Mouse (Mus musculus): ENCODE measurements around the gene Speg. TPM values are rescaled to one million over a fixed set of nuclear protein-coding genes. Genes with fewer than 3 reads are reported as not detected.
A peak's percentile ranks its signal among the peaks of the same experiment; 100 is the strongest.

Gene Speg
- polyA plus RNA-seq, 1 experiment from 2014 or later, result 15.9 TPM

GRCm38 (mm10) chr1:75347279-75347678 is 27.8 kb upstream of the Speg start:
- Histone ChIP-seq H3K36me3 (no peaks in the 10 kb centered on the region), H3K4me1 (replicated peaks) (peaks cover 17% of the 10 kb centered on the region), H3K4me3 (no peak overlapping the region), H3K9ac (no peak overlapping the region), H3K9me3 (no peaks in the 10 kb centered on the region), H3K4me2 (no peak overlapping the region), H3K27ac (no peak overlapping the region), H3K27me3 (peaks cover 15% of the 10 kb centered on the region; the same call in 1 of the 2 replicates)
- WGBS, result 82% methylated on average over 5 of the region's 5 CpGs
- no peak for ATAC-seq (ENCODE audit: low FRiP score)

DNA sequence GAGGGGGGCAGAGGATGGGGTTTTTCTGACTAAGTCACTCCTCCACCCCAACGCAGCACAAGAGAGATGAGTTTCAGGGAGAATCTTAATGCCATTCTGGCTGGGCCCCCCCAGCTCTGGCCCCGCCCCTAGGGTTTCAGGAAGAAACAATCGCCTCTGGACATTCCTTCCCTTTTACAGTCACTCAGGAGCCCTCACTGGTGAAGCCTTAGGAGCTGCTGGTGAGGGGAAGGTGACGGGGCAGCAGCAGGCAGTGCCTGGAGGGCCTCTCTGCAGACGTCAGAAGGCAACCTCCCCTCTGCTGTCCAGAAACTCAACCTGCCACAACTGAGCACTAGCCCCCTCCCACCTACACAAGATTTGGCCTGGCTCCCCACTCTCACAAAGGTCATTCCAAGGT is 25.8 kb upstream of the Speg start:
- no peak overlapping the region for H3K4me3 ChIP-seq
- no peak overlapping the region for H3K9ac ChIP-seq
- no peaks in the 10 kb centered on the region for H3K36me3 ChIP-seq
- peaks cover 15% of the 10 kb centered on the region for H3K4me1 ChIP-seq (replicated peaks)
- H3K27ac ChIP-seq, result no peak overlapping the region
- peaks cover 15% of the 10 kb centered on the region; the same call in 1 of the 2 replicates for H3K27me3 ChIP-seq
- WGBS, result 50% methylated on average over 5 of the region's 5 CpGs
- no peak overlapping the region for H3K4me2 ChIP-seq
- no peak for ATAC-seq (ENCODE audit: low FRiP score)
- no peaks in the 10 kb centered on the region for H3K9me3 ChIP-seq

- H3K27me3 ChIP-seq, result peaks cover 51% of the 10 kb centered on the region
- H3K27ac ChIP-seq, result no peak overlapping the region
- H3K9me3 ChIP-seq, result no peaks in the 10 kb centered on the region
- no peak overlapping the region for H3K4me3 ChIP-seq
- no peaks in the 10 kb centered on the region for H3K36me3 ChIP-seq
- ATAC-seq (ENCODE audit: low FRiP score), result no peak
- WGBS, result 77% methylated on average over 7 of the region's 7 CpGs
- peaks cover 12% of the 10 kb centered on the region for H3K4me1 ChIP-seq (replicated peaks)
- no peak overlapping the region for H3K4me2 ChIP-seq
- no peak overlapping the region for H3K9ac ChIP-seq
Measured at GRCm38 (mm10) chr1:75357261-75357660, 17.8 kb upstream of the Speg start.

- WGBS, result 90% methylated on average over 4 of the region's 4 CpGs
- Histone ChIP-seq H3K27me3 (peaks cover 58% of the 10 kb centered on the region), H3K27ac (no peak overlapping the region), H3K4me3 (no peak overlapping the region), H3K36me3 (no peaks in the 10 kb centered on the region), H3K4me1 (replicated peaks) (peaks cover 12% of the 10 kb centered on the region), H3K9ac (no peak overlapping the region), H3K4me2 (no peak overlapping the region), H3K9me3 (no peaks in the 10 kb centered on the region)
- no peak for ATAC-seq (ENCODE audit: low FRiP score)
Measured at GRCm38 (mm10) chr1:75358009-75358408, 17.1 kb upstream of the Speg start.

- peaks cover 65% of the 10 kb centered on the region for H3K27me3 ChIP-seq
- H3K27ac ChIP-seq, result no peak overlapping the region
- WGBS, result 74% methylated on average over 13 of the region's 13 CpGs
- no peak for ATAC-seq (ENCODE audit: low FRiP score)
- no peak overlapping the region for H3K4me3 ChIP-seq
- no peaks in the 10 kb centered on the region for H3K9me3 ChIP-seq
- H3K36me3 ChIP-seq, result no peaks in the 10 kb centered on the region
- peaks cover 12% of the 10 kb centered on the region for H3K4me1 ChIP-seq (replicated peaks)
- no peak overlapping the region for H3K4me2 ChIP-seq
- no peak overlapping the region for H3K9ac ChIP-seq
Measured at GRCm38 (mm10) chr1:75359346-75359745, 15.8 kb upstream of the Speg start.

GRCm38 (mm10) chr1:75360112-75361031 is 14.7 kb upstream of the Speg start, which contains the start of gene Des:
Des (plus strand) TSS chr1:75360329.
- peaks cover 12% of the 10 kb centered on the region for H3K4me1 ChIP-seq (replicated peaks)
- peak; percentile 50; the same call in 1 of the 2 replicates for ATAC-seq (ENCODE audit: low FRiP score)
- no peaks in the 10 kb centered on the region for H3K36me3 ChIP-seq
- peak within 1 kb of the TSS; percentile 32 for H3K4me3 ChIP-seq
- peaks cover 65% of the 10 kb centered on the region for H3K27me3 ChIP-seq
- H3K4me2 ChIP-seq, result peak within 1 kb of the TSS; percentile 52
- no peak within 1 kb of the TSS for H3K27ac ChIP-seq
- peak within 1 kb of the TSS; percentile 49 for H3K9ac ChIP-seq
- 1% methylated on average over 78 of the region's 80 CpGs for WGBS
- no peaks in the 10 kb centered on the region for H3K9me3 ChIP-seq

- Histone ChIP-seq H3K4me2 (peak overlapping the region; percentile 52; the same call in 1 of the 2 replicates), H3K4me3 (no peak overlapping the region), H3K27me3 (peaks cover 62% of the 10 kb centered on the region), H3K9me3 (no peaks in the 10 kb centered on the region), H3K9ac (no peak overlapping the region), H3K27ac (no peak overlapping the region), H3K36me3 (no peaks in the 10 kb centered on the region), H3K4me1 (replicated peaks) (peaks cover 12% of the 10 kb centered on the region)
- WGBS, result 58% methylated on average over 4 of the region's 4 CpGs
- no peak for ATAC-seq (ENCODE audit: low FRiP score)
Measured at GRCm38 (mm10) chr1:75361123-75361522, 14.0 kb upstream of the Speg start.

DNA sequence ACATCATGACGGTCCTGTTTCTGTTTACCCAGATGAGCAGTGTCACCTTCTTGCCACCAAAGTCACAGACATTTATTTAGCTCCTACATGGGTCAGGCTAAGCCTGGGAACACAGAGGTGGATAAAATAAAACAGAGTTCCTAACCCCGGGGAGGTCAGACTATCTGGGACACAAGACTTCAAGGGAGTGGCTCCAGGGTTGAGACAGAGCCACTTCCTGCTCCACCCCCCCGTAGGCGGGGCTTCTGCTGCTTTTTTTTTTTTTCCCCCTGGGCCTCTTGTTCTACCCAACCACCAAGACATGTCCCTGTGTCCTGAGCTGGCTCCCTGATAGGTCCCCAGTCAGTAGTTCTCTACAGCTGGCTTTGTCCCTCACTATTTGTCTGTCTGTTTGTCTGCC is 13.3 kb upstream of the Speg start:
- no peak overlapping the region for H3K4me2 ChIP-seq
- H3K9ac ChIP-seq, result no peak overlapping the region
- WGBS, result 38% methylated on average over 4 of the region's 4 CpGs
- H3K27me3 ChIP-seq, result peaks cover 67% of the 10 kb centered on the region
- peaks cover 12% of the 10 kb centered on the region for H3K4me1 ChIP-seq (replicated peaks)
- no peaks in the 10 kb centered on the region for H3K9me3 ChIP-seq
- no peak overlapping the region for H3K27ac ChIP-seq
- no peak overlapping the region for H3K4me3 ChIP-seq
- H3K36me3 ChIP-seq, result no peaks in the 10 kb centered on the region
- no peak for ATAC-seq (ENCODE audit: low FRiP score)

DNA sequence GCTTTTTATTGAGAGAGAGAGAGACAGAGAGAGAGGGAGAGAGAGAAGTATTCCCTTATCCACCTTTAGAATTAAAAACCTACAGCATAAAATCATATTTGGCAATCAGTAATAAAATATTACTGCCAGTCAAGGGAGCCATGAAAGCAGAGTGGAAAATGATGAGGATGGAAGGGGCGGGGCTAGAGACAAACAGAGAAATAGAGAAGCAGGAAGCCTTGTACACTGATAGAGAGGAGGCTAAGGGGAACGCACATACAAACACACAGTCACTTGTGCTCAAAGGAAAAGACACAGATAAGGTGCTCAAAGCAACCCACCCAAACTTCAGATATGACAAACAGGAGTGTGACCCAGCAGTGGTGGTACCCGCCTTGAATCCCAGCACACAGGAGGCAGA is 11.2 kb upstream of the Speg start:
- no peaks in the 10 kb centered on the region for H3K9me3 ChIP-seq
- ATAC-seq (ENCODE audit: low FRiP score), result no peak
- H3K4me1 ChIP-seq (replicated peaks), result peaks cover 12% of the 10 kb centered on the region
- no peak overlapping the region for H3K27ac ChIP-seq
- 94% methylated on average over 3 of the region's 3 CpGs for WGBS
- no peaks in the 10 kb centered on the region for H3K36me3 ChIP-seq
- H3K4me2 ChIP-seq, result no peak overlapping the region
- H3K9ac ChIP-seq, result no peak overlapping the region
- no peak overlapping the region for H3K4me3 ChIP-seq
- H3K27me3 ChIP-seq, result peaks cover 66% of the 10 kb centered on the region

DNA sequence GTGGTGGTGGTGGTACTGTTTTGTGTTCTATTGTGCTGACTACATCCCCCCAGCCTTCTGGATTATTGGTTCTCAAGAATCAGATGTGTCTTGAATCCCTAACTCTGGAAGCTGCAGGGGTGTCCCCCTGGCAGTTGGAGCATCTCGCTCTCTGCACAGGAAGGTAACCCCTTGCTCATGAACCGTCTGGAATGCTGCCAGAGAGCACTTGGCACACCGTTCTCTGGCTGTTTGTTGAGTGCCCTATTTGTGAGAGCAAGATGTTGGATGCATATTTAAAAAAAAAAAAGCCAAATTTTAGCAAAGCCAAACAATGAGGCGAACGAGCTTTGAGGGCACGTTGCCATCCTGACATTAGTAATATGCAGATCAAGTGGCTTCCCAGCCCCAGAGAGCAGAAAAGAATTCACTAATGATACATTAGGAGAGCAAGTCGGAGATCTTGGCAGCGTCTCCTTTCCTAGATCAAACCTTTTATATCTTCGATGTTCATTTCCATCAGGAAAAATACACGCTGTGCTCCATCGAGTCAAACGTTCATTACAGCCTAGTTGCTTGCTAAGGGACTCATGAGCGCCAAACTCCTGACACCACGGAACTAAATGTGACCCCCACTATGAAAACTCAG is 9.5 kb upstream of the Speg start:
- Histone ChIP-seq H3K27ac (no peak overlapping the region), H3K4me1 (replicated peaks) (peaks cover 11% of the 10 kb centered on the region), H3K9me3 (no peaks in the 10 kb centered on the region), H3K4me3 (no peak overlapping the region), H3K9ac (no peak overlapping the region), H3K4me2 (no peak overlapping the region), H3K27me3 (peaks cover 60% of the 10 kb centered on the region), H3K36me3 (no peaks in the 10 kb centered on the region)
- ATAC-seq (ENCODE audit: low FRiP score), result no peak
- WGBS, result 66% methylated on average over 14 of the region's 14 CpGs

DNA sequence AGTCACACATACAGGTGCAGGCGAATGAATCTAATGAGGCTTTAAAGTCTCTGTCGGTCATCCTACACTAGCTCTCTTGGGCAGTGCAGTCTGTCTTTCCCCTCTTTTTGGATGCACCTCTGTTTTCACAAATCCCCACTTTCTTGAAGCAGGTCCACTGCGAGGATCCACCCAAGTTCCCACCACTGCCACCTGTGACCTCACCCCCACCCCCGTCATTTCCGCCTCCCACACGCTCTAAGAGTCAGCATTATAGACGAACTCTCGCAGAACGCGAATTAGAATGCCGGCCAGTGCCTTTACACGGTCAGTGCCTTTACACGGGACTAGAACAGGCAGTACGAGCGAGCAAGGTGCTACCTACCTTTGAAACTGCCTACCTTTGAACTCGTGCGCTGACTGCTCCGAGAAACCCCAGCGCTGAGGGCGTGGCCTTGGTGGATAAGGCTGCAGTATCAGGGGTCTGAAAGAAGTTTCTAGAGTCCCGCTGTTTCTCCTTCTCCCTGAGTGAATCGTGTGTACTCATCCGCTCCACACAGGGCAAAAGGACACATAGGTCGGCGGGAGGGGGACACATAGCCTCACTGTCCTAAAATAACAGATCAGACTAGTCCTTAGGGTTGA is 5.6 kb upstream of the Speg start:
- no peaks in the 10 kb centered on the region for H3K9me3 ChIP-seq
- ATAC-seq (ENCODE audit: low FRiP score), result no peak
- H3K4me3 ChIP-seq, result no peak overlapping the region
- peaks cover 9% of the 10 kb centered on the region for H3K4me1 ChIP-seq (replicated peaks)
- H3K9ac ChIP-seq, result no peak overlapping the region
- H3K27ac ChIP-seq, result no peak overlapping the region
- no peak overlapping the region for H3K4me2 ChIP-seq
- WGBS, result 49% methylated on average over 25 of the region's 25 CpGs
- peaks cover 34% of the 10 kb centered on the region for H3K27me3 ChIP-seq
- no peaks in the 10 kb centered on the region for H3K36me3 ChIP-seq

DNA sequence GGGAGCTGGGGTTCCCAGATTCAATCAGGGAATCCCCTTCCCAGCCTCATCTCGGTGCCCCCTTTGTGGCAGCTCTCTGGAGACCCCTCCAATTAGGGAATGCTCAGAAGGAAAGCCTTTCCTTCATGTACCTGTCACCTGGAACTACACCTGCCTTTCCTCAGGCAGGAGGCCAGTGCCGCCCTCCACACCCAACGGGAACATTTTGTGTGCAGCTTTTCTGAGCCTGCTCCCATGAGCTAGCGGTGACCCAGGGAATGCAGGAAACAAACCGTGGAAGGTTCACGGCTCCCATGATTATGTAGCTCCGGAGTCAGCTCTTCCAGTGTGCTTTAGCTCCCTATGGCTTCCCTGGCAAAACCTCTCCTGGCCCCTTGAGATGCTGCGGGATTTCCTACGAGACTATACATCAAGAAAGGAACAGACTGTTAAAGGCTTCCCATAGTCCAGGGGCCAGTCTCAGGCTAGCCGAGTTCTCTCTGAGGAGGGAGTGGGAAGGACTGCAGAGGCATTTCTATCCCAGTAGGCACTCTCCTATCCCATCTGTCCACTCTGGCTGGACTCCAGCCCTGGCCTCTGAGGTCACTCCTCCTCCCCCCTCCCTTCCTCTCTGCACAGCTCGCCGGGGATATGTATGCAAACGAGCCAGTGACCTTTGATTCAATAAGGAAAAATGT is 5.0 kb upstream of the Speg start:
- no peaks in the 10 kb centered on the region for H3K9me3 ChIP-seq
- WGBS, result 54% methylated on average over 13 of the region's 13 CpGs
- ATAC-seq (ENCODE audit: low FRiP score), result no peak

More for the DNA sequence above, 5.0 kb upstream of the Speg start:
- peaks cover 15% of the 10 kb centered on the region for H3K4me1 ChIP-seq (replicated peaks)
- H3K4me2 ChIP-seq, result no peak overlapping the region
- no peak overlapping the region for H3K9ac ChIP-seq
- H3K27ac ChIP-seq, result no peak overlapping the region
- no peaks in the 10 kb centered on the region for H3K36me3 ChIP-seq
- H3K27me3 ChIP-seq, result peaks cover 41% of the 10 kb centered on the region
- H3K4me3 ChIP-seq, result no peak overlapping the region
